Mouse (Mus musculus): ENCODE measurements around the gene Gng7.

The Gng7 gene

DNA sequence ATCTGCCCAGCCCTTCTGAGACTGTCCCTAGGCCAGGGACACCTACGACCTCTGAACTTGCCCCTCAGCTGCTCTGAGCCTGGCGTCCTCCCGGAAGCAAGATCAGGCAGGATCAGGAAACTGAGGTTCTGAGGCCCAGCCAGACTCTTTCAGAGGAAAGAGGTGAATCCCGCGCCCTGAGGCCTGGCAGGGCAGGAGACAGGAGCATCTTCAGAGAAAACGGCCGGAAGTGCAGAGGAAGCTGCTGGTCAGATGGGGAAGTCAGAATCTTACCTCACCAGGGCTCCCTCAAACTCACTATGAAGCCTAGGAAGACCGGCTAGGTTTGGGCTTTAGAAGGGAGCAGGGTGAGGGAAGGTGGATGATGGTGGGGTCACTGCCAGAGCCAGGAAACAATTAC lies 71.8 kb downstream of the Gng7 start:
- DNase-seq (ENCODE audit: low spot score), result no peak

DNA sequence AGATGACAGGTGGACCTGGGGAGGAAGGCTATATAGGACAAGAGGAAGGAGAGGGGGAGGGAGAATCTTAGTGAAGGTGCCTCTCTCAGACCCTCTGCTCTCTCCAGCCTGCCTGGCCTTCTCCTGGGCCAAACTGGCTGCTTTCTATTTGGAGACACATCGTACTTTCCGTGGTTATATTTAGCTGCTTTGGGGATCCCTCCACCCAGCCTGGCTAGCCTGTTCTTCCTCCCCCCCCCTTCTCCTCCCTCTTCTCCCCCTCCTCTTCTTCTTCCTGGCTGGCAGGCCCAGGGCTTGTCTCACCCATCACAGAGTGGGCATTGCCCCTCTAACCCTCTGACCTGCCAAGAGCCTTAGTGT lies 73.8 kb downstream of the Gng7 start:
- DNase-seq (ENCODE audit: low spot score), result no peak

DNA sequence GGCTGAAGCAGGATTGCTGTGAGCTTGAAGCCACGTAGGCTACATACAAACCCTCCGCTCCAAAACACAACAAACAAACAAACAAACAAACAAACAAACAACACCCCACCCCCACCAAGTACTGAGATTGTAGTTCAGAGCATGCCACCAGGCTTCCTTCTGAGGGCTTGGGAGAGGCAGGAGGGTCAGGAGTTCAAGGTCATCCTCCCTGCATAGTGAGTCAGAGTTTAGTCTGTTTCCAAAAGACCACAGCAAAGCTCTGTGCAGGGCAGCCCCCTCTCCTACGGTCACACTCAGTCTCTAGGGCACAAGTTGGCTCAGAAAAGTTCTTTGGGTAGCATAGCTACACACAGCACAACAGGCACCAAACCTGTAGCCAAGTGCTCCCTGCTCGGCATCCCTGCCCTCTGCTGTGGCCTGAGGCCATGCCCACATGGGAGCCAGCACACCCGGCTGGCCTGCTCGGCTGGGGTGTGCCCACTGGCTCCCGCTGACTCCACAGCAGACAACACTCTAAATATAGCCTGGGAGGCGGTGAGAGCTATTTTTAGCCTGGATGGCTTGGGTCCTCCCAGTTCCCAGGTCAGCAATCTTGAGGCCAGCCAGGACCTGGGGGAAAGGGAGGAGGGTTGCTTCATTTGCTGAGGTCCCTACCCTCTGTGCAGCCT lies 74.3 kb downstream of the Gng7 start:
- DNase-seq (ENCODE audit: low spot score), result no peak

DNA sequence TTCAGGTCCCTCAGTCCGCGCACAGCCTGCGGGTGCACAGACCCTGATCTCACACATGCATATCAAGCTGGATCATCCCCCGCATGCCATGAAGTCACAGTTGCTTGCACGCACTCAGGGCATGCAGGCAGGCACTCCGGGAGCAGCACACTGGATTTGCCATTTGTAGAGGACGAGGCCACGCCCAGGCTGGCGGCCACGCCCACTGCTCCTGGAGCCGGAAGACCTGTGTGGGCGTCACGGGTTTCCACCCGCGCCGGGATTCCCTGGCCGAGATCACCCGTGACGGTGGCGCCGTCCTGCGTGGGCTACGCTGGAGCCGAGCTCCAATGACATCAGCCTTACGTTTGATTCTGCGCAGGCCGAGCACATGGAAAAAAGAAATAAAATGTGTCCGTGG lies 75.1 kb downstream of the Gng7 start:
- DNase-seq (ENCODE audit: low spot score), result no peak

DNA sequence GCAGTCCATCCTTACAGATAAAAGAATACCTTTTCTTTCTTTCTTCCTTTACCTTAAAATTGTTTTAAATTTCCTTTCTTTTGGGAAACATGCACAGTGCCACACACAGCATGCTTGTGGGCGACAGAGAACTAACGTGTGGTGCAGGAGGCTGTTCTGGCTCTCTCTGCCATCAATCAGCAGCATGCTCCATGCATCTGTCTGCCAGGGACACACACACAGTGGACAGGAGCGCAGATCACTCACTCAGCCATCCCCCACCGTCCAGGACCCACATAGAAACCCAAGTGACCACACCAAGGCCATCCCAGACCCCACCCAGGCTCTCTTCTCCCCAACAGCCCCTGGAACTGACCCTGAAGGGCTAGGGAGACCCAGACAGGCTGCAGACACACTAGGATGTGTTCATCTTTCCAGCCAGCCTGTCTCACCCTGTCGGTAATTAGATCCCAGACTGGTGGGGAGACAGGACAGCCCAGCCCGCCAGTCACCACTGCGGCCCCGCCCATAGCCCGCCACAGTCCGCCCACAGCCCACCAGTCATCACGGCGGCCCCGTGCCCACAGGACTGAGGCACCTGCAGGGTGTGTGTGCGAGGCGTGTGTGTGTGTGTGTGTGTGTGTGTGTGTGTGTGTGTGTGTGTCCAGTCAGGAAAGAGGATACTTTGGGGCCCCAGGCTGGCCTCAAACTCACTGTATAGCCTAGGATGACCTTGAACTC lies 75.8 kb downstream of the Gng7 start:
- no peak for DNase-seq (ENCODE audit: low spot score)

DNA sequence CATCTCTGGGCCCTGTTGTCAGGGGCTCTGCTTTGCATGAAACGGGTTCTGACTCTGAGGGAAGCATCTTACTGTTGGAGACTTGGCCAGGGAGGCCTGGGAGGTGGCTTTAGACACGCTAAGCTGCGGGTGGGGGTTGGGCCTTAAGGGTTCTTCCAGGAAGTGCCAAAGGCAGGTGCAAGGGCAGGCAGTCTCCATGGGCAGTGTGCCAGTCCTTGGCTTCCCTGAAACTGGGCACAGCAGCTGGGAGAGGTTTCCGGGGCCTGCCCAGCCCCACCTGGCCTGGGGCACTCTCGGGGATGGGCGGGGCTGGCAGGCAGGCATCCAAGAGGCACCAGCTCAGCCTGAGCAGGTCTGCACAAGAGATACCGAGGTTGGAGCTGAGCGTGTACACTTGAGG lies 77.1 kb downstream of the Gng7 start:
- no peak for DNase-seq (ENCODE audit: low spot score)

DNA sequence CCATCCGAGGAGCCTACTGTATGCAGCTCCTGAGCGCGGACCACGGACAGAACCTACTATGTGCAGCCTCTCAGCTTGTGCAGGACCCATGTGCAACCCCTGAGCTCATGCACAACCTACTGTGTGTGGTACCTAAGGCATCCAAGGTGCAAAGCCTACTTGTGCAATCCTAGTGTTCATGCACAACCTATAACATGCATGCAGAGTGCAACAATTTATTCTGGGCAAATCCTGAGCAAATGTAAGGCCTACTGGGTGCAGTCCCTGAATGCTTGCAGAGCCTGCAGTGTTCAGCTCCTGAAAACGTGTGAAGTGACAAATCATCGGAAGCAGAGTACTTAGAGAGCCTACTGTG lies 78.0 kb downstream of the Gng7 start:
- DNase-seq (ENCODE audit: low spot score), result no peak

DNA sequence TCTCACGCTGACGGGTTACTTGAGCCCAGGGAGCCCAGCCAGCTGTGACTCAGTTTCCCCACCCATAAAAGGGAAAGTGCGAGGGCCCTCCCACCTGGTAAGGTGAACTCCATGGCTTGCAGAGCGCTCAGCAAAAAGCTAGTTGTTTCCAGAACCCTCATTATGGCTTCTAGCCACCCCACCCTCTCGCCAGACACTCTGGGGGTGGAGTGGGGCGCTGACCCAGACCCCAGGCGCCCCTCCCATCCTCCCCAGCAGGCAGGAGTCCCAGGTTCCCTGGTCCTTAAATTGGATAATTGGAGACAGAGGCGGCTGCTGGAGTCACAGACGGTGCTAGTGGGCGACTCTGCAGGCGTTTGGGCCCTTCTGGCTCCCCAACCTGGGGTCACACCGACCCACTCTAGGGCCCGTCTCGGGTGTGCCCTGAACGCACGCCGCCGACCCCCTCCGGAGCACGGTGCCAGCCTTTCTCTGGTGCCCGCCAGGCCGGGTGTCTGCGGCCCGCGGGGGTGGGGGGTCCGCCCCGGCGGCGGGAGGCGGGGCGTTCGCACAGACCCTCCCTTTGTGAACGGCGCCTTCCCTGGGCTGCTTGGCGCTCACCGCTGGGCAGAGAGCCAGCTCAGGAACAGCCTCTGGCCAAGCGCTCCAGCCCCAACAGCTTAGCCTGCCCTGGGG lies 78.5 kb downstream of the Gng7 start:
- DNase-seq (ENCODE audit: low spot score), result peak; percentile 61

DNA sequence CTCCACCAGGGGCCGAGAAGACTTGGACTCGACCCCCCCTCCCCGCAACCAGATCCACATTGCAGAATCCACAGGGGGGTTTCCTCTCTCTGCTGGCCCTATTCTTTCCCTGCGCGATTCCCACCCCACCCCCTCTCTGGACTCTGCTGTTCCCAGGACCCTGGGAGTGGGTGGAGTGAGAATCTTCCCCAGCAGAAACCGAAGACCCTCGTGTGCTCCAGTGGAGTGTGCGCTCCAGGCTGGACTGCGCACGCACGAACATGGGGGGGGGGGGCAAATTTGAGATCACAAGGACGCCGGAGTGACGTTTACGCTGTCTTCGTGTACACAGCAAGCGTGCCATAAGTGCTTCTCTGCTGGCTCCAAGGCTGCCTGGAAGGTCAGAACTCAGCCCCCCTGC lies 79.0 kb downstream of the Gng7 start:
- no peak for DNase-seq (ENCODE audit: low spot score)

DNA sequence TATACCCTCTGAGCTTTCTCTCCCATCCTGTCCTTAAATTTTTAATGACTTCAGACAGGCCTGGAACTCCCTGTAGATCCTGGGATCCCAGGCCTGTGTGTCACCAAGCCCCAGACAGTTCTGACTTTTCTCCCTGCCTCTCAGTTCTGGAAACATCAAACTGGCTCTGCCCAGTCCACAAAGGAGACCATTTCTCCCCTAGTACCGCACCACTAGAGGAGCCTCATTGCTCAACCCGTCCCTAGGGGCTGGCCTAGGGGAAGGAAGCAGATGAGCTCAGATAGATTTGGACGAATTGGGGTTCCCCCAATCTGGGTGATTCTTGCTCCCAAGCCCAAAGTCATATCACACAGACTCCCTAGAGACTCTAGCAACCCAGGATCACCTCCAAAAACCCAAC lies 79.5 kb downstream of the Gng7 start:
- no peak for DNase-seq (ENCODE audit: low spot score)

DNA sequence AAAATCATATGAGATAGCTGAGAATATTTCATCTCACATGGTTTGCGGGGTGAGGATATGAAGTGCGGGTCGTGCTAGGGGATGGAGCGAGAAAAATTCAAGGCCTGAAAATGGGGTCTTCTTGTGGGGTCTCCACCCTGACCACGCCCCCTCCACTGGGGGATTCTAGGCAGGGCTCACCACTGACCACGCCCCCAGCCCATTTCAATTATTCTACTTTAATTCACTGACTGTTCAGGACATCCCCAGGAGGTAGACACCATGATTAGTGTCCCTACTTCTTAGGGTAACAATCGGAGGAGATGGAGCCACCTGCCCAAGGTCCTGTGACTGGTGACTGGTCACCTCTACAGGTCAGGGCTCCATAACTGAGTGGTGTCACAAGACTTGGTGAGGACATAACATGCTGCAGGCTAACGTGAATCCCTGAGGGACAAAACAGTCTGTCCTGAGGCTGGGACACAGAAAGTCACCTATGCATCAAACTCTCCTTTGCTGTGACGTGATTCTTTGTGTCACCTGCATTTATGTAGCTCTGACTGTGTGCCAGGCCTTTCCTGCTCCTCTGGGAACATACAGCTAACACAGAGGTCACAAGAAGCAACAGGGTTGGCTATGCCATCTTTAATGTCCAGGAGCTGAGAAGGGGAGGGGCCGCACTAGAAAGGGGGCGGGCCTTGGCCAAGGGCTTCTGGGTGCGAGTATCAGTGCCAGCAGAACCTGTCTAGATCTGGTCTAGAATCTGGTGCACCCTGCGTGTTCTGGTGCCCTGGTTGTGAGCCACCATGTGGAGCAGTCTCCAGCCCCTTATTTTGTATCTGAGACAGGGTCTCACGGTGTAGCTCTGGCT lies 80.4 kb downstream of the Gng7 start:
- DNase-seq (ENCODE audit: low spot score), result no peak

DNA sequence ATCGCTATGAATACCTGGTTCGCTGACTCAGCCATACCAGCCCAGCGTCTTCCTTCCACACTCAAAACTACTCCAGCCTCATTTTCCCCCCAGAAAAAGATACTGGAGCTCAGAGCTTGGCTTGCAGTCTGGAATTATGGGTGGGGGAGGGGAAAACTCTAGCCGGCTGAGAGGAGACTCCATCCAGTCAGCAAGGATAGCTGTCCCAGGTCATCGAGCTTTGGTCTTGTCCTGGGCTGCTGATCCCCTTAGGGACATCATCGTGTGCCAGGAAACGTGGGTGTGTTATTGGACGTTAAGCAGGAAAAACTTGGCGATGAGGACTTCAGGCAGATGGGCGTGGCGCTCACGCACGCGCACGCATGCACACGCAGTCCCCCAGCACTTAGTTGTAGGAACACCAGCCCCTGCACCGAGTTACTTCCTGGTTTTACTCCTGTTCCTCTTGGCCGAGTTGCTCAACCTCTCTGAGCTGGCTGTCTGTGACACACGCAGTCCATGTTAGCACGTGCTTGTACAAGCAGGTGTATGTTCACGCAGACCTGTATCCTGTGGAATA lies 81.2 kb downstream of the Gng7 start:
- no peak for DNase-seq (ENCODE audit: low spot score)

DNA sequence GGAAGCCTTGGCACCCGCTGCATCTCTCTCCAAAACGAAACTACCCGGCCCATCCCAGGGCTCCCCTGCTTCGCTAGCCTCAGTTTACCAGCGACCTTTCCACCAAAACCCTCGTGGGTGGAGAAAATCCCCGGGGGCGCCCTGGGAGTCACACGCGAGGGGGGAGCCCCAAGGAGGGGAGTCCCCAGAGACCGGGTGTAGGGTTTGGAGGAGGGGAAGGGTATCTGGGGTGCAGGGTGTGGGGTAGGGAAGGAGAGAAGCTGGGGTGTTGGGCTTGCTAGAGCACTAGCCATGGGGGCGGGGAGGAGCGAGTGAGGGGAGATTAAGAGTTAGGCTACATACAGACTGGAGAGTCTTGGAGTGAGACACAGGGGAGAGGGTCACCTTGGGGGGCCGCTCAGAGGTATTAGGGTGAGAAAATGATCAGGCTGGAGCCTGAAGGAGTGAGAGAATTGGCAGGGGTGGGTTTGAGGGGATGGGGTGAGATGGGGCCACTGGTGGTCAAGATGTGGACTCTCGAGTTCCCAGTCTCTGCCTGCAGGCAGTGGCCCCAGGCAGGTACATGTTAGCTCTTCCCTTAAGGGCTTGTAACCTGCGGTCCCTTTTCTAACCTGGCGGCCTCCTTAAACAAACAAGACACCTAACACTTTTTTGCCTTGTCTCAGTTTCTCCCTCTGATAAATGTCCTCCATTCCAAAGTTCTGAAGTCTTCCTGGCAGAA lies 81.9 kb downstream of the Gng7 start:
- DNase-seq (ENCODE audit: low spot score), result no peak

DNA sequence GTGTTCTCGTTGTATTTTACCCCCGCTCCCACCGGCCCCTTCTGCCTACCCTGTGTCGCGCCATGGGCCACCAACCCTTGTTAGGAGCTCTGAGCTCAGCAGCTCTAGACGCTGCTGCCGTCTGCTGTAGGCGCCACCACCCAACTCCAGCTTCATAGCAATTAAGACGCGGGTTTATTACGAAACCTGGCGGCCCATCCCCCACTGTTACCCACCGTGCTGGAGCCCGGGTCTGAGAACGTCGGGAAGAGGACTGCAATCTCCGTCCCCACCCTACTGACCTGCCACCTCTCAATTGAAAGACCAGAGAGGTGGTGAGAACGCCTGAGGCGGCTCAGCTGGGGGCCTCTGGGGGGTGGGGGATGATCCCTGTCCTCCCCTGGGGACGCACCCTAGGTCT lies 82.5 kb downstream of the Gng7 start:
- no peak for DNase-seq (ENCODE audit: low spot score)

DNA sequence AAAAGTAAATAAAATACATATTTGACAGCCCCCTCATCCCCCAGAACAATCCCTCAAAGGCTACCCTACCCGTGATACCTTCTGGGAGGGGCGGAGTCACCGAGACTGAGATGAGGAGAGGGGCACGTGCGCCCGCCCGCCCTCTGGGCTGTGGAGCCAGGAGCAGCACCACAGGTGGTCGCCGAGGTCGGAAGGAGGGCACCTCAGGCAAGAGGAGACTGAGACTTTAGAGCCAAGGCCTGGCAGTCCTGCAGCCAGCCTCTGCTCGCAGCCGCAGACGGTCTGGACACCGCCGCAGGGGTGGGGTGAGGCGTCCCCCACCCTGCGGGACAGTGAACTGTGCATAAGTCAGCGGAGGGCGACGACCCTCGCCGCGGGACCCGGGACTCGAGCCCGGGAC lies 83.0 kb downstream of the Gng7 start:
- no peak for DNase-seq (ENCODE audit: low spot score)

DNA sequence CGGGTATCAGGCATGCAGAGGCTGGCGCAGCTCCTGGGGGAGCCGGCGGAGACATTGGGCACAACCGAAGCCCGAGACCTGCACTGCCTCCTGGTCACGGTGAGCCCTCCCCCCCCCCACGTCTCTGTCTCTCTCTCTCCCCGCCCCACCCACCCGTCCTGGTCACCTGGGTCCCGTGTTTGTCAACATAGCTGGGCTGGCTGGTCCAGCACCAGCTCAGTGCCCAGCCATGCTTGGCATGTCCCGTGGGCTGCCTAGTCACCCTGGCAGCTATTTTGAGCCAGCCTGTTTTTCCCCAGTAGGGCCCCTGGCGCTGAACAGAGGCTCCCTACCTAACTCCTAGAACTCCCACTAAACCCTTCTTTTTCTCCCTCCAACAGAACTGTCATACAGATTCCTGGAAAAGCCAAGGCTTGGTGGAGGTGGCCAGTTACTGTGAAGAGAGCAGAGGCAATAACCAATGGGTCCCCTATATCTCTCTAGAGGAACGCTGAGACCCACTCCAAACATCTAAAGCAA lies 83.5 kb downstream of the Gng7 start:
- DNase-seq (ENCODE audit: low spot score), result no peak

DNA sequence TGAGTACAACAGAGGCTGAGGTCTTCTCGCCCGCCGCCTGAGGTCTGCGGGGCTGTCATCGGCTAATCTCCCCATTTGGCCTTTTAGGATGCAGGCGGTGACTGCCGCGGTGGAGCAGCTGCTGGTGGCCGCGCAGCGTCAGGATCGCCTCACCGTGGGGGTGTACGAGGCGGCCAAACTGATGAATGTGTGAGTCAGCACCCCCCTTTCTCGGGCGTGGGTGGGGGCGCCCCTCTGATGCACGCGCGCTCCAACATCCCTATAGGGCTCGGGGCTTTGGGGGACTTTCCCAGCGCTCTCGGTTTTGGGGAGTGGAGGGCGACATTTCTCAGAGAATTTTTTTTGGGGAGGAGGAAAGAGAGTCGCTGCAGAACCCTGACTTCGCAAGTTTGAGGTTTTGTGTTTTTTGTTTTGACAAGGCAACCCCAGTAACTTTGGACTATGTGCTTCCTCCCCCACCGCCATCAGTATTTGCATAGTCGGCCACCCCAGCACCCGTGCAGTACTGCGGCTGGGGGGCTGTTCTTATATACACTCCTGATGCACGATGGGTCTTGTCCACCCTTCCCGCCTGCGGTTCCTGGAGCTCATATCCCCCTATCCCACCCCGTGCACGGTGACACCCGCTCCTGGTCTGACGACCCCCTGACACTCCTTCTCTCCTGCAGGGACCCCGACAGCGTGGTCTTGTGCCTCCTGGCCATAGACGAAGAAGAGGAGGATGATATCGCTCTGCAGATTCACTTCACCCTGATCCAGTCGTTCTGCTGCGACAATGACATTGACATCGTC lies 84.2 kb downstream of the Gng7 start:
- DNase-seq (ENCODE audit: low spot score), result no peak

DNA sequence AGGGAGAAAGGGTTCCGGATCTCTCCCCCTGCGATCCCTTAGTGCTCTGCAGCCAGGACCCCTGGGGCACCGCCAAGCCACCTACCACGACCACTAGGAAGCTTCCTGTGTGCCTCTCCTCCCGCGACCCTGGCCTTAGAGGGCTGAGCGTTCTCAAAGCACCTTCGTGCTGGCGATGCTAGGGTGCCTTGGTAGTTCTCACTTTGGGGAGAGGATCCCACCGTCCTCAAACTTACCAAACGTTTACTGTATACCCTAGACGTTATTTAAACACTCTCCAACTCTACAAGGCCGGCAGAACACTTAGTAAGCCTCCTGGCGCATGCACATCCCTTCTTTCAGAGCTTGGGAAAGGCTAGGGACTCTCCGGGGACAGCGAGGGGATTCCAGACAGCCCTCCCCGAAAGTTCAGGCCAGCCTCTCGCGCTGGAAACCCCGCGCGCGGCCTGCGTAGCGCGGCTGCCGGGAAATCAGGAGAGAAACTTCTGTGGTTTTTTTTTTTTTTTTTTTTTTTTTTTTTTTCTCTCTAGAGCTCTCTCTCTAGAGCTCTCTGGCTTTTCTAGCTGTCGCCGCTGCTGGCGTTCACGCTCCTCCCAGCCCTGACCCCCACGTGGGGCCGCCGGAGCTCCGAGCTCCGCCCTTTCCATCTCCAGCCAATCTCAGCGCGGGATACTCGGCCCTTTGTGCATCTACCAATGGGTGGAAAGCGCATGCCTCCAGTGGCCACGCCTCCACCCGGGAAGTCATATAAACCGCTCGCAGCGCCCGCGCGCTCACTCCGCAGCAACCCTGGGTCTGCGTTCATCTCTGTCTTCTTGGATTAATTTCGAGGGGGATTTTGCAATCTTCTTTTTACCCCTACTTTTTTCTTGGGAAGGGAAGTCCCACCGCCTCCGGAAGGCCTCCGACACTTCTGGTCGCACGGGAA lies 85.2 kb downstream of the Gng7 start, which contains the start of gene Gadd45b:
Gene Gadd45b, plus strand, starts transcription at position 775 of the 928 bp plus-strand sequence.
- peak; percentile 94 for DNase-seq (ENCODE audit: low spot score)

DNA sequence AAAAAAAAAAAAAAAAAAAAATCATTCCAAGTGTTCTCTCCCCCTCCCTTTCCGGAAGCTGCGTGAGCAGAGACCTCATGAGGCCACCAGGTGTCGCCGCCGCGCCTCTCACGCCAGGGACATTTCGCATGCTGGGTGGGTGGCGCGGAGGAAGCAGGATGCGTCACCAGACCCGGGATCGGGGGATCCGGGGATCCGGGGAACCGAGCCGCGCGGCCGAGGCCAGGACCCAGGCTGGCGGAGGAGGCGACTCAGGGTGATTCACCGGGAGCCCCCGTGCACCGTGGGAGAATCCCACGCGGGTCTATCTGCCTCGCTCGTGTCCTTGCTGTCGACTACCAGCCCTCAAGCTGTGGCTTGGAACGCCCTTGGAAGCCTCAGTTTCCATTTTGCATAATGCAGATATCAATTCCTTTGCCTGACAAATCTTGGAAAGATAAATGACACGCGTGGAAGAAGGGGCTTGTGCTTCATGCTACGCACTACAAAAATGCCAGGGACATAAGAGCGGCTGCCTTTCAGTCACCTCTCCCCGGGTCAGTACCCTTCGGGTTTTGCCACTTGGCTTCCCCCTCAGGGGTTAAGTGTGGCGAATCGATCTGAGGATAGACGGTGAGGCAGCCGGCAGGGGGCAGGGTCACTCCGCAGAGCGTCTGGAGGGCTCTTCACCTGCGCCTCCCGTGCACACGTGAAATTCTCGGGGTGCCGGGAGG lies 86.0 kb downstream of the Gng7 start:
- DNase-seq (ENCODE audit: low spot score), result peak; percentile 72

All from ovary, postnatal 10 days (tissue).